18 mouse cellular contexts compared by ENCODE assay signal in genomic region chr2:160768097-160768695, GRCm38 (mm10). TPM values are rescaled to one million over a fixed set of nuclear protein-coding genes. Genes with fewer than 3 reads are reported as not detected.
A peak's percentile ranks its signal among the peaks of the same experiment; 100 is the strongest.
DNase-seq lines count a peak whose midpoint lies in the region; ATAC-seq and TF ChIP-seq lines count a peak whose summit lies in the region.
"Had no signal": no experiment of that assay in that cellular context is flagged by ENCODE, and none has a peak within 500 bp of the region (broad histone marks: within the 10 kb centered on the region; RNA-seq: fewer than 3 reads in every experiment).

No protein-coding gene starts in this region.

- no peak for TF ChIP-seq CTCF in layer of hippocampus, adult 2 months (conservative IDR thresholded peaks at IDR 0.05)
- no peak for TF ChIP-seq CTCF in testis, adult 2 months (IDR thresholded peaks at IDR 0.05; ENCODE audit: control insufficient read depth, insufficient read depth, insufficient replicate concordance, low read depth, low read length)

- H3K36me3 ChIP-seq in heart, embryonic 10.5 days, result peaks cover 30% of the 10 kb centered on the region
- H3K36me3 ChIP-seq in testis, adult 2 months (ENCODE audit: control insufficient read depth, insufficient read depth, low read length), result no peaks in the 10 kb centered on the region

- no peak for ATAC-seq in monocyte, adult 5-6 weeks (replicated peaks; ENCODE audit: insufficient number of reproducible peaks, low FRiP score, low TSS enrichment, poor library complexity, severe bottlenecking)
- ATAC-seq: midbrain, embryonic 13.5 days had no signal

- H3K27me3 ChIP-seq in heart, embryonic 10.5 days (ENCODE audit: insufficient read depth, poor library complexity, severe bottlenecking), result no peaks in the 10 kb centered on the region
- H3K27me3 ChIP-seq in testis, adult 2 months (ENCODE audit: control insufficient read depth, insufficient read depth, low read length), result no peaks in the 10 kb centered on the region
- H3K27me3 ChIP-seq: heart, embryonic 15.5 days; midbrain, embryonic 13.5 days had no signal

- DNase-seq in heart, embryonic 10.5 days (ENCODE audit: low spot score), result peak; percentile 69
- no peak for DNase-seq in heart, postnatal 4 days
- no peak for DNase-seq in layer of hippocampus, adult 2 months (ENCODE audit: low spot score in 2 of 2)
- no peak for DNase-seq in layer of hippocampus, postnatal 10 days (ENCODE audit: low spot score in 2 of 2)
- DNase-seq in testis, postnatal 10 days (ENCODE audit: low spot score), result no peak
- DNase-seq: adrenal gland, adult 8-10 months; cerebellum, adult 8-10 months; kidney, adult 18-20 months; kidney, postnatal 14 days; lung, adult 18-20 months; spleen, adult 18-20 months; thymus, adult 2 months had no signal

- peaks cover 6% of the 10 kb centered on the region; the same call in 1 of the 2 replicates for H3K4me1 ChIP-seq in heart, embryonic 10.5 days
- H3K4me1 ChIP-seq in testis, adult 2 months (ENCODE audit: control insufficient read depth, insufficient read depth, low read length), result no peaks in the 10 kb centered on the region

- TF ChIP-seq POLR2A in testis, adult 2 months (IDR thresholded peaks at IDR 0.05; ENCODE audit: control insufficient read depth, low read depth, low read length), result no peak

- no peaks in the 10 kb centered on the region for H3K9me3 ChIP-seq in heart, embryonic 10.5 days
- H3K9me3 ChIP-seq: heart, embryonic 15.5 days; midbrain, embryonic 13.5 days had no signal

- whole genome bisulfite sequencing in heart, embryonic 10.5 days, result 74% methylated on average over 4 of the region's 4 CpGs

- no peak overlapping the region for H3K27ac ChIP-seq in heart, embryonic 10.5 days
- H3K27ac ChIP-seq in layer of hippocampus, adult 2 months, result peak overlapping the region; percentile 83
- peak overlapping the region; percentile 64 for H3K27ac ChIP-seq in testis, adult 2 months (ENCODE audit: control insufficient read depth, insufficient read depth, low read depth, low read length)
- H3K27ac ChIP-seq: heart, embryonic 15.5 days; macrophage; midbrain, embryonic 13.5 days had no signal

- H3K4me3 ChIP-seq in heart, embryonic 10.5 days, result no peak overlapping the region
- H3K4me3 ChIP-seq in layer of hippocampus, adult 2 months, result no peak overlapping the region
- peak overlapping the region; percentile 72 for H3K4me3 ChIP-seq in testis, adult 2 months (ENCODE audit: control insufficient read depth, low read depth, low read length)
- H3K4me3 ChIP-seq: heart, embryonic 15.5 days; midbrain, embryonic 13.5 days; myocyte had no signal

RNA-seq across cellular contexts. Expression of gene Plcg1, which starts 37.1 kb away (rescaled TPM):
- 37.5 and 44.9 TPM in 2 replicates for polyA plus RNA-seq in heart, embryonic 10.5 days (2016; fragmentation: Nextera tagmentation; extraction: Ambion mirVana)
- total RNA-seq in heart, postnatal 4 days (2021), result 10 to 100 TPM; 92.0 to 93.6 TPM
- 100 to 1,000 TPM; 103 to 108 TPM for total RNA-seq in layer of hippocampus, adult 2 months (2021)
- total RNA-seq in layer of hippocampus, postnatal 10 days (2021), result 100 to 1,000 TPM; 121 to 137 TPM
- 17.7 and 19.4 TPM in 2 replicates for polyA plus RNA-seq in testis, adult 2 months (2012; rRNA removed)
- total RNA-seq in monocyte, adult 5-6 weeks (2017), result 7.9 to 14.9 TPM (median 14.5 TPM) in 3 replicates
